ENCODE assay signal across 10 mouse cellular contexts in the genomic region with DNA sequence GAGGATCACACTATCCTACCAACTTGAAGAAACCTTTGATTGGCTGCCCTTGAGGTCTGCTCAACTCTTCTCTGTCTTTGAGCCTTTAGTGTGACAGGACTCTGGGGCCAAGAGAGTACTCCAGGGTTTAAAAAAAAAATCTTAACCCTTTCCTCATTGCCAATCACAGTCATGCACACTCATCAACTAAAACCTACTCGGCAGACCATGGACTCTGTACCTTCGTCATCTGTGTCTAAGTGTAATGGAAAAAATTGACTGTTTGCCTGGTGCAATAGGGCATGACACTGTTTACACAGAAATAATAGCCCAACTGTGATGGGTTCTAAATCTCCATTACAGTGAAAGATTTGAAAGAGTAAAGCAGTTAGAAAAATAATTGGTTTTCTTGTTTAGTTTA.
"Had no signal": no experiment of that assay in that cellular context is flagged by ENCODE, and none has a peak within 500 bp of the region (broad histone marks: within the 10 kb centered on the region; RNA-seq: fewer than 3 reads in every experiment).

No protein-coding gene starts in this region.

- H3K9ac ChIP-seq: limb, embryonic 12.5 days; midbrain, embryonic 12.5 days had no signal

- H3K4me2 ChIP-seq: limb, embryonic 12.5 days; liver, embryonic 11.5 days; midbrain, embryonic 12.5 days had no signal

- H3K4me3 ChIP-seq: limb, embryonic 12.5 days; midbrain, embryonic 12.5 days had no signal

- H3K27ac ChIP-seq: limb, embryonic 12.5 days; midbrain, embryonic 12.5 days had no signal

- ATAC-seq: inflammation-experienced regulatory T-cells, adult 6 months; midbrain, embryonic 16.5 days had no signal

- DNase-seq: layer of hippocampus, adult 9-11 months; layer of hippocampus, postnatal 36 days; right cerebral cortex, postnatal 25 days; thymus, adult 18-20 months; thymus, postnatal 14 days had no signal

- H3K27me3 ChIP-seq: limb, embryonic 12.5 days; midbrain, embryonic 12.5 days had no signal

- H3K36me3 ChIP-seq: limb, embryonic 12.5 days had no signal

- H3K9me3 ChIP-seq: limb, embryonic 12.5 days; midbrain, embryonic 12.5 days had no signal
